Comparison of ENCODE assay signal across 19 mouse cellular contexts in genomic region chr10:72634125-72634524, GRCm38 (mm10). TPM values are rescaled to one million over a fixed set of nuclear protein-coding genes. Genes with fewer than 3 reads are reported as not detected.
DNase-seq lines count a peak whose midpoint lies in the region; ATAC-seq and TF ChIP-seq lines count a peak whose summit lies in the region.
"Had no signal": no experiment of that assay in that cellular context is flagged by ENCODE, and none has a peak within 500 bp of the region (broad histone marks: within the 10 kb centered on the region; RNA-seq: fewer than 3 reads in every experiment).

No protein-coding gene starts in this region.

- H3K9me3 ChIP-seq in kidney, postnatal 0 days (replicated peaks; ENCODE audit: low read length): no peaks in the 10 kb centered on the region
- no peaks in the 10 kb centered on the region for H3K9me3 ChIP-seq in kidney, embryonic 15.5 days (replicated peaks)
- H3K9me3 ChIP-seq in intestine, embryonic 15.5 days: no peaks in the 10 kb centered on the region
- no peaks in the 10 kb centered on the region for H3K9me3 ChIP-seq in midbrain, embryonic 13.5 days
- H3K9me3 ChIP-seq: hindbrain, embryonic 15.5 days; limb, embryonic 15.5 days; neural tube, embryonic 13.5 days had no signal

- no peak overlapping the region for H3K9ac ChIP-seq in kidney, postnatal 0 days (ENCODE audit: low read depth, low read length)
- H3K9ac ChIP-seq in kidney, embryonic 15.5 days: no peak overlapping the region
- H3K9ac ChIP-seq in intestine, embryonic 15.5 days: no peak overlapping the region
- no peak overlapping the region for H3K9ac ChIP-seq in midbrain, embryonic 13.5 days (replicated peaks)
- H3K9ac ChIP-seq: forebrain, postnatal 0 days; hindbrain, embryonic 15.5 days; limb, embryonic 15.5 days; neural tube, embryonic 13.5 days had no signal

- CTCF ChIA-PET in Patski (lab: Charles Lee): interaction anchor here (1.0 to 1.9 kb wide), 2 partner anchors 14 to 16 kb away, joined by 4 to 5 read pairs; no protein-coding TSS in a partner anchor

- 16% methylated on average over 5 of the region's 5 CpGs for WGBS in kidney, postnatal 0 days
- 32% methylated on average over 5 of the region's 5 CpGs for WGBS in kidney, embryonic 15.5 days
- WGBS in intestine, embryonic 15.5 days: 16% methylated on average over 5 of the region's 5 CpGs
- WGBS in midbrain, embryonic 13.5 days: 84% methylated on average over 5 of the region's 5 CpGs

- no peak for ATAC-seq in kidney, postnatal 0 days (replicated peaks; ENCODE audit: low FRiP score, low read depth)
- ATAC-seq in kidney, embryonic 15.5 days (replicated peaks; ENCODE audit: low FRiP score): no peak
- ATAC-seq in Patski: peak; percentile 99
- peak; percentile 61 for ATAC-seq in intestine, embryonic 15.5 days
- no peak for ATAC-seq in midbrain, embryonic 13.5 days
- ATAC-seq: forebrain, postnatal 0 days had no signal

- DNase-seq in adrenal gland, adult (ENCODE audit: inconsistent age in 2 of 2, low spot score in 1 of 2): peak; percentile 64 to 82
- no peak for DNase-seq in adrenal gland, postnatal 25 days
- DNase-seq in kidney, postnatal 0 days (ENCODE audit: low spot score): peak; percentile 6
- peak; percentile 75 for DNase-seq in Patski (ENCODE audit: low read depth, low spot score)
- no peak for DNase-seq in frontal cortex, postnatal 36 days (ENCODE audit: low spot score in 2 of 2)
- DNase-seq: cerebellum, adult 9-10 months; forebrain, postnatal 0 days; kidney, adult 8-10 months; kidney, postnatal 4 days; lung, postnatal 10 days; right cerebral cortex, postnatal 14 days; thymus, postnatal 14 days had no signal

- H3K27me3 ChIP-seq in kidney, postnatal 0 days (ENCODE audit: insufficient read depth, low read length): no peaks in the 10 kb centered on the region
- no peaks in the 10 kb centered on the region for H3K27me3 ChIP-seq in kidney, embryonic 15.5 days
- H3K27me3 ChIP-seq in Patski: no peaks in the 10 kb centered on the region
- H3K27me3 ChIP-seq in intestine, embryonic 15.5 days (replicated peaks): no peaks in the 10 kb centered on the region
- no peaks in the 10 kb centered on the region for H3K27me3 ChIP-seq in midbrain, embryonic 13.5 days
- H3K27me3 ChIP-seq: hindbrain, embryonic 15.5 days; limb, embryonic 15.5 days; neural tube, embryonic 13.5 days had no signal

- POLR2A ChIA-PET in Patski (lab: Charles Lee): interaction anchor here (0.7 kb wide), 1 partner anchor 8 kb away, joined by 3 read pairs; no protein-coding TSS in a partner anchor

- no peak for TF ChIP-seq CTCF in kidney, postnatal 0 days (IDR thresholded peaks at IDR 0.05; ENCODE audit: low read depth)
- no peak for TF ChIP-seq CTCF in Patski (IDR thresholded peaks at IDR 0.05)

- H3K4me1 ChIP-seq in kidney, postnatal 0 days (replicated peaks; ENCODE audit: insufficient read depth, low read length): no peaks in the 10 kb centered on the region
- H3K4me1 ChIP-seq in kidney, embryonic 15.5 days: 0 out of 2 replicates have a peak, but pooled peaks cover 2% of the 10 kb centered on the region
- H3K4me1 ChIP-seq in intestine, embryonic 15.5 days (replicated peaks): no peaks in the 10 kb centered on the region
- H3K4me1 ChIP-seq in midbrain, embryonic 13.5 days (replicated peaks): no peaks in the 10 kb centered on the region
- H3K4me1 ChIP-seq: hindbrain, embryonic 15.5 days; limb, embryonic 15.5 days; neural tube, embryonic 13.5 days had no signal

- no peaks in the 10 kb centered on the region for H3K36me3 ChIP-seq in kidney, postnatal 0 days (ENCODE audit: insufficient read depth, low read length)
- H3K36me3 ChIP-seq in kidney, embryonic 15.5 days: no peaks in the 10 kb centered on the region
- no peaks in the 10 kb centered on the region for H3K36me3 ChIP-seq in intestine, embryonic 15.5 days
- no peaks in the 10 kb centered on the region for H3K36me3 ChIP-seq in midbrain, embryonic 13.5 days
- H3K36me3 ChIP-seq: hindbrain, embryonic 15.5 days; limb, embryonic 15.5 days; neural tube, embryonic 13.5 days had no signal

- H3K4me2 ChIP-seq in kidney, postnatal 0 days (ENCODE audit: low read length): no peak overlapping the region
- no peak overlapping the region for H3K4me2 ChIP-seq in kidney, embryonic 15.5 days
- no peak overlapping the region for H3K4me2 ChIP-seq in intestine, embryonic 15.5 days (replicated peaks)
- H3K4me2 ChIP-seq in midbrain, embryonic 13.5 days (replicated peaks): no peak overlapping the region
- H3K4me2 ChIP-seq: hindbrain, embryonic 15.5 days; limb, embryonic 15.5 days; neural tube, embryonic 13.5 days had no signal

- H3K4me3 ChIP-seq in kidney, postnatal 0 days (replicated peaks; ENCODE audit: low read depth, low read length): no peak overlapping the region
- no peak overlapping the region for H3K4me3 ChIP-seq in kidney, embryonic 15.5 days (replicated peaks)
- H3K4me3 ChIP-seq in intestine, embryonic 15.5 days (replicated peaks): no peak overlapping the region
- H3K4me3 ChIP-seq in midbrain, embryonic 13.5 days (replicated peaks): no peak overlapping the region
- H3K4me3 ChIP-seq: erythroblast, embryonic 14.5 days; hindbrain, embryonic 15.5 days; limb, embryonic 15.5 days; neural tube, embryonic 13.5 days had no signal

- no peak overlapping the region for H3K27ac ChIP-seq in kidney, postnatal 0 days
- no peak overlapping the region for H3K27ac ChIP-seq in kidney, embryonic 15.5 days
- H3K27ac ChIP-seq in intestine, embryonic 15.5 days: no peak overlapping the region
- no peak overlapping the region for H3K27ac ChIP-seq in midbrain, embryonic 13.5 days
- H3K27ac ChIP-seq: hindbrain, embryonic 15.5 days; limb, embryonic 15.5 days; neural tube, embryonic 13.5 days had no signal

- in situ Hi-C loops in Patski (cut with MboI; ENCODE audit: low pct_unique_long_range_greater_than_20kb): no loop called here

RNA-seq across cellular contexts. Expression of gene Zwint, which starts 20.5 kb away (rescaled TPM):
- 141 and 142 TPM in 2 replicates for total RNA-seq in adrenal gland, postnatal 25 days (2021)
- 182 and 191 TPM in 2 replicates for polyA plus RNA-seq in kidney, postnatal 0 days (2015; fragmentation: Nextera tagmentation; extraction: Ambion mirVana)
- polyA plus RNA-seq in kidney, embryonic 15.5 days (2015; fragmentation: Nextera tagmentation; extraction: Ambion mirVana): 230 and 249 TPM in 2 replicates
- polyA plus RNA-seq in Patski (2021): 244 TPM
- polyA plus RNA-seq in intestine, embryonic 15.5 days (2015; fragmentation: Nextera tagmentation; extraction: Ambion mirVana): 204 and 216 TPM in 2 replicates
- polyA plus RNA-seq in midbrain, embryonic 13.5 days (2015; fragmentation: Nextera tagmentation; extraction: Ambion mirVana): 552 and 589 TPM in 2 replicates

Comparison
In these comparisons a context has a peak if more than half of its experiments do, and no peak if none do; other contexts are left out.
1. DNase-seq: peak in adrenal gland, adult (2 of 2), kidney, postnatal 0 days (single experiment) and Patski (single experiment); none in adrenal gland, postnatal 25 days (single experiment) and frontal cortex, postnatal 36 days (0 of 2).
2. ATAC-seq: peak in Patski (single experiment) and intestine, embryonic 15.5 days (single experiment); none in kidney, postnatal 0 days (single experiment), kidney, embryonic 15.5 days (single experiment) and midbrain, embryonic 13.5 days (single experiment).